Mouse (Mus musculus) forebrain, embryonic 11.5 days (tissue): ENCODE data around the gene Pde4dip. TPM values are rescaled to one million over a fixed set of nuclear protein-coding genes. Genes with fewer than 3 reads are reported as not detected.

Experiments
- ATAC-seq: fragments of 200-750 bp; cut with Nextera tagmentation; replicated peaks from 2 replicates; pipeline ENCODE4 v1.8.0; 2017; ENCODE audit warnings: moderate TSS enrichment; ENCODE audit not compliant: low FRiP score
- DNase-seq: peaks from one replicate; pipeline ENCODE4 v3.0.0-alpha.2; 2017; ENCODE audit warnings: low spot score
- H3K27ac ChIP-seq: fragments of 300-500 bp; sonication (generic); 2 replicates; pipeline ENCODE4 v1.5.1; 2014; ENCODE audit warnings: low read depth, low read length
- H3K27me3 ChIP-seq: fragments of 300-500 bp; sonication (generic); 2 replicates; pipeline ENCODE4 v1.6.1; 2014; ENCODE audit warnings: mild to moderate bottlenecking, low read length, mixed read lengths; ENCODE audit not compliant: control insufficient read depth, insufficient read depth
- H3K36me3 ChIP-seq: fragments of 300-500 bp; sonication (generic); 2 replicates; pipeline ENCODE4 v1.6.1; 2014; ENCODE audit warnings: mild to moderate bottlenecking, low read length, moderate library complexity, mixed read lengths; ENCODE audit not compliant: control insufficient read depth, insufficient read depth
- H3K4me1 ChIP-seq: fragments of 300-500 bp; sonication (generic); replicated peaks from 2 replicates; pipeline ENCODE4 v1.6.1; 2014; ENCODE audit warnings: low read length, mixed read lengths; ENCODE audit not compliant: control insufficient read depth, insufficient read depth
- H3K4me2 ChIP-seq: fragments of 300-500 bp; sonication (generic); 2 replicates; pipeline ENCODE4 v1.6.1; 2014; ENCODE audit warnings: low read depth, mild to moderate bottlenecking, low read length, moderate library complexity, mixed read lengths; ENCODE audit not compliant: severe bottlenecking
- H3K4me3 ChIP-seq: fragments of 300-500 bp; sonication (generic); 2 replicates; pipeline ENCODE4 v1.5.1; 2014; ENCODE audit warnings: low read depth, low read length
- H3K9ac ChIP-seq: fragments of 300-500 bp; sonication (generic); 2 replicates; pipeline ENCODE4 v1.6.1; 2014; ENCODE audit warnings: low read length
- H3K9me3 ChIP-seq: fragments of 300-500 bp; sonication (generic); 2 replicates; pipeline ENCODE4 v1.6.1; 2016; ENCODE audit warnings: low read length, mixed read lengths; ENCODE audit not compliant: control insufficient read depth
- WGBS: fragments of 180-500 bp; shearing (Covaris S2); extraction: QIAGEN DNeasy Blood & Tissue Kit; methylation state at CpG from one replicate; pipeline ENCODE4 v1.1.7; 2014; 5-methylcytosine and 5-hydroxymethylcytosine counted together
- polyA plus RNA-seq: library from polyadenylated mRNA; unstranded; fragments of >200 nt; fragmentation: Nextera tagmentation; extraction: Ambion mirVana; gene quantifications from 2 replicates; pipeline ENCODE4 v1.2.1, GENCODE M21; 2014

Gene Pde4dip
- polyA plus RNA-seq, 1 experiment from 2014 or later: 25.7 TPM

GRCm38 (mm10) chr3:97825246-97825645 is 63.3 kb downstream of the Pde4dip start:
- Histone ChIP-seq H3K4me3 (no peak overlapping the region), H3K27ac (no peak overlapping the region), H3K4me2 (no peak overlapping the region), H3K27me3 (peaks cover 2% of the 10 kb centered on the region; the same call in 1 of the 2 replicates), H3K9ac (no peak overlapping the region), H3K36me3 (no peaks in the 10 kb centered on the region), H3K9me3 (no peaks in the 10 kb centered on the region), H3K4me1 (peaks cover 5% of the 10 kb centered on the region; the same call in 1 of the 2 replicates)
- 13% methylated on average over 3 of the region's 3 CpGs for WGBS
- no peak for DNase-seq
- no peak for ATAC-seq

DNA sequence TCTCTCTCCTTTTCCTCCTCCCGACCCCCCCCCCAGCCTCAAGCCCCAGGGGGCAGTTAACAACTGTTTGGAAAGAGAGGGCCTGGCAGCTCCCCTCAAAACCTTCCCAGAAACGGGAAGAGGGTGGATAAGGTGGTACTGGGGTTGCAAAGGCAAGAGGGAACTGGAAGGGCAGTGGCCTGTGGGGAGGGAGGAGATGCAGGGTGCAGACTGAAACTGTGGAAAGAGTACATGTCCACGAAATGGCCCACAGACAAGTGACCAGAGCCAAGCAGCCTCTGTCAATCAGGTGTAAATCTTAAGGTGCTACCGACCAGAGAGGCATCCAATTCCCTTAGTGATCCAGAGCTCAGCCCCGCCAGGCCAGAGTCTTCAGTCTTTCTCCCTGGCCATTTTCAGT is 63.8 kb downstream of the Pde4dip start:
- ATAC-seq (peak; percentile 18; the same call in 1 of the 2 replicates), DNase-seq (no peak)
- Histone ChIP-seq H3K9me3 (no peaks in the 10 kb centered on the region), H3K27ac (no peak overlapping the region), H3K27me3 (peaks cover 2% of the 10 kb centered on the region; the same call in 1 of the 2 replicates), H3K4me1 (peaks cover 5% of the 10 kb centered on the region; the same call in 1 of the 2 replicates), H3K4me3 (peak overlapping the region; percentile 45), H3K36me3 (no peaks in the 10 kb centered on the region), H3K4me2 (peak overlapping the region; percentile 91), H3K9ac (peak overlapping the region; percentile 59; the same call in 1 of the 2 replicates)
- WGBS: 6% methylated on average over 5 of the region's 5 CpGs

GRCm38 (mm10) chr3:97824011-97824711 is 64.3 kb downstream of the Pde4dip start:
- H3K27ac ChIP-seq: no peak overlapping the region
- 1% methylated on average over 29 of the region's 29 CpGs for WGBS
- DNase-seq: peak; percentile 68
- H3K27me3 ChIP-seq: peaks cover 2% of the 10 kb centered on the region; the same call in 1 of the 2 replicates
- peaks cover 5% of the 10 kb centered on the region; the same call in 1 of the 2 replicates for H3K4me1 ChIP-seq
- peak overlapping the region; percentile 91 for H3K4me2 ChIP-seq
- H3K4me3 ChIP-seq: peak overlapping the region; percentile 45
- peak; percentile 70 for ATAC-seq
- peak overlapping the region; percentile 59 for H3K9ac ChIP-seq
- H3K36me3 ChIP-seq: no peaks in the 10 kb centered on the region
- no peaks in the 10 kb centered on the region for H3K9me3 ChIP-seq

DNA sequence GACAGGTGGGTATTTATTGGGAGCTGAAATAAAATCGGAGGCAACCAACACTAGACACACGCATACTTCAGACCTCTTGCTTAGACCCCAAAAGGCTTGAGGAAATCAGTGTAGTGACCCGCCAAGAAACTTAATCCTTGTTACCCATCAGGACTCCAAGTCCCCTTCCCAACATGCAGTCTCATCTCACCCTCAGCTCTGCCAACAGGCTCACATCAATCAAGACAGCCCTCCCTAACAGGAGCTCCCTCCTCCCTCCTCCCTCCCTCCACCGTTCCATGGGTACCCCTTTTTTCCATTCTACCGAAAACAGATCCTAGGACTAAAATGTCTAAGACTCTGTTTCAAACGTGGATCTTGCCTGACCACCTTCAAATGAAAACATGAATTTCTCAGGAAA is 65.1 kb downstream of the Pde4dip start:
- no peaks in the 10 kb centered on the region for H3K36me3 ChIP-seq
- no peak overlapping the region for H3K9ac ChIP-seq
- H3K4me2 ChIP-seq: no peak overlapping the region; the same call in 1 of the 2 replicates
- H3K9me3 ChIP-seq: no peaks in the 10 kb centered on the region
- no peak overlapping the region for H3K27ac ChIP-seq
- peaks cover 5% of the 10 kb centered on the region; the same call in 1 of the 2 replicates for H3K4me1 ChIP-seq
- ATAC-seq: no peak
- H3K27me3 ChIP-seq: peaks cover 2% of the 10 kb centered on the region; the same call in 1 of the 2 replicates
- WGBS: 21% methylated on average over 6 of the region's 6 CpGs
- peak overlapping the region; percentile 45 for H3K4me3 ChIP-seq
- no peak for DNase-seq

DNA sequence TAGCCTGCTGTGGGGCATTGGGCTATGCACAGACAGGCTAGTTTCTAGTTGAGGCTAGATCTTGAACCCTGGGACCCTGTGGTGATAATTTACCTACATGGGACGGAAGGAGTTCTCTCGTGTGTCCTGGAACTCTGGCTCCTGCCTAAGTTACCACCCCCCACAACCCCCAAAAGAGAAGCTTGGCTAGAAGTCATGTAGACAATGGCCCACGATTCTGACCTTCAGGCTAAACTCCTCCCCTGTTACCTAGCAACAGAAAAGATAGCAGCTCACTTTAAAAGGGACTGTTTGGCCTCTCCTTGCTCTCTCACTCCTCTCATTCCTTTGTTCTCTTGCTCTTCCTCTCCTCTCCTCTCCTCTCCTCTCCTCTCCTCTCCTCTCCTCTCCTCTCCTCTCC is 69.5 kb downstream of the Pde4dip start:
- WGBS: 34% methylated on average over 3 of the region's 3 CpGs
- Histone ChIP-seq H3K27ac (no peak overlapping the region), H3K4me3 (no peak overlapping the region), H3K9me3 (no peaks in the 10 kb centered on the region), H3K4me1 (peaks cover 2% of the 10 kb centered on the region; the same call in 1 of the 2 replicates), H3K36me3 (no peaks in the 10 kb centered on the region), H3K9ac (no peak overlapping the region), H3K27me3 (peaks cover 2% of the 10 kb centered on the region; the same call in 1 of the 2 replicates), H3K4me2 (no peak overlapping the region)
- DNase-seq (no peak), ATAC-seq (no peak)

DNA sequence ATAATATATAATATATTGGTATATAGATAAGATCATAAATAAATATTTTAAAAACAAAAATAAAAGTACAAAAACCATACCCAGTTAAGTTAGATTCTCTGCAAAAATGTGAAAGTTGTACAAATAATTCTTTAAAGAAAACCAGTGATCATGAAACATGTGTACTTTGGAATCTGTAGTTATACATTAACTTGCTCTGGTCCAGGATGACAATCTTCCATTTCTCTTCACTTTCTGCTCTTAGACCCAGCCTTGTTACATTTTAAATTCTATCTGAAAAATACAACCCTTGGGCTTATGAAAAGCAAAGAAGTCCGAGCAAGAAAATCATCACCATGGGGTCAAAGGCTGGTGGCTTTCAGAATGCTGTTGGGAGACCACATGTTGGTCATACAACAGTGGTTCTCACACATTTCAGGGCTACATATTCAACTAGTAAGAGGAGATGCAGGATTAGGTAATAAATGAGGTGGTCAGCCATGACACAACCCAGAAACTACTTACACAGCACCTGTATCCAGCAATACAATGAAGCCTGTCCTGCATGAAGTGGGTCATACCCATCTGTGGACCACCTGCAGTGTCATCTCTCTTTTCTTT is 70.0 kb downstream of the Pde4dip start:
- Histone ChIP-seq H3K9me3 (no peaks in the 10 kb centered on the region), H3K4me3 (no peak overlapping the region), H3K4me1 (no peaks in the 10 kb centered on the region), H3K27ac (no peak overlapping the region), H3K36me3 (no peaks in the 10 kb centered on the region), H3K9ac (no peak overlapping the region), H3K4me2 (no peak overlapping the region), H3K27me3 (peaks cover 2% of the 10 kb centered on the region; the same call in 1 of the 2 replicates)
- ATAC-seq (no peak), DNase-seq (no peak)
- 95% methylated on average over 1 of the region's 1 CpGs for WGBS

DNA sequence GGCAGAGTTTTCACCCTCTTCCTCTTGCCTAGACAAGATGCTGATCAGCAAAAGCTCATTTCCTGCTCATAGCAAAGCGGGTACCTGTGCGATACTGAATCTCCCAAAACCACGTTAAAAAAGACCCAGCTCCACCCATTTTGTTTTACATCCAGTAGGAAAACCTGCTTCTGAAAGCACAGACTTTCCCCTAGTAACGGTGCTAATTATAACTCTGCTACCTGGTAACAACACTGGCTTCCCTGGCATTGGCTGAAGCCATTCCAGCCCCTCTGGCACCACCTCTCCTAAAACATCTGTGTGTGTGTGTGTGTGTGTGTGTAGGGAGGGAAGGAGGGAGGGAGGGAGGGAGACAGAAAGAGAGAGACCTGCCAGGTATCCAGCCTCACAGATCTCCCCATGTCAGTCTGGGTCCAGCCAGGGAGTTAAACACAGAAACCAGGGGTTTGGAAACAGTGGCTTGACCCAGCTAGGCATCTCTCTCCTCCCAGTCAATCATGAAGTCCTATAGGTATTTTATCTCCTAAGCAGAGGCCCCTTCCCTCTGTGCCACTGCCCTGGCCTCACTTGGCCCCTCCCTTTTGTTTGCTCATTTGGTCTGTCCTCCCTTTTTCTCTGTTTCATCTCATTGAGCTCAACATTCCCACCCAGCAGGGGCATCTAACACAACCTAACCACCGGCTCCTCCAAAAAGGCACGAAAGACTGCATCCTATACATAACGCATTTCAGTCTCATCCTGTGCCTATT is 76.7 kb downstream of the Pde4dip start:
- H3K27ac ChIP-seq: no peak overlapping the region
- WGBS: 30% methylated on average over 7 of the region's 7 CpGs
- no peaks in the 10 kb centered on the region for H3K27me3 ChIP-seq
- H3K4me2 ChIP-seq: no peak overlapping the region
- ATAC-seq: no peak
- DNase-seq: no peak
- H3K36me3 ChIP-seq: no peaks in the 10 kb centered on the region
- H3K9ac ChIP-seq: no peak overlapping the region
- no peaks in the 10 kb centered on the region for H3K4me1 ChIP-seq
- no peak overlapping the region for H3K4me3 ChIP-seq
- no peaks in the 10 kb centered on the region for H3K9me3 ChIP-seq

DNA sequence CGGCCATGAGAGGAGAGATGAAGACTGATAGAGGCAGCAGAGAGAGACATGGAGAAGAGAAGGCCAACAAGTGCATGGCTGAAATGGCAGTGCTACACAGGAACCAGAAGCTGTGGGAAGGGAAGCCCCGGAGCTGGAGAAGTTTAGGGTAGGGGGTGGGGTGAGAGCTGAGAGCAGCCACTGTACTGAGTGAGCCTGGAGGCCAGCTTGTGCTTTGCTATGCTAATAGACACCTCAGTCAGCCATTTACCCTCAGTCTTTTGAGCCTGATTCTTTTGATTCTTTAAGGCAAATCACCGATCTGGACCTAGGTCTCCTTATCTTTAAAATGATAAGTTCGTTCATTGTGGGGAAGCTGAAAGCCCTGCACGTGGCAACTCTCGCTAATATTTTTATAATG is 77.3 kb downstream of the Pde4dip start:
- Histone ChIP-seq H3K4me2 (no peak overlapping the region), H3K9ac (no peak overlapping the region), H3K27ac (no peak overlapping the region), H3K36me3 (no peaks in the 10 kb centered on the region), H3K4me3 (no peak overlapping the region), H3K27me3 (no peaks in the 10 kb centered on the region), H3K4me1 (no peaks in the 10 kb centered on the region), H3K9me3 (no peaks in the 10 kb centered on the region)
- no peak for ATAC-seq
- no peak for DNase-seq
- 24% methylated on average over 6 of the region's 6 CpGs for WGBS
